Comparison of ENCODE assay signal across 19 mouse cellular contexts in the genomic region with DNA sequence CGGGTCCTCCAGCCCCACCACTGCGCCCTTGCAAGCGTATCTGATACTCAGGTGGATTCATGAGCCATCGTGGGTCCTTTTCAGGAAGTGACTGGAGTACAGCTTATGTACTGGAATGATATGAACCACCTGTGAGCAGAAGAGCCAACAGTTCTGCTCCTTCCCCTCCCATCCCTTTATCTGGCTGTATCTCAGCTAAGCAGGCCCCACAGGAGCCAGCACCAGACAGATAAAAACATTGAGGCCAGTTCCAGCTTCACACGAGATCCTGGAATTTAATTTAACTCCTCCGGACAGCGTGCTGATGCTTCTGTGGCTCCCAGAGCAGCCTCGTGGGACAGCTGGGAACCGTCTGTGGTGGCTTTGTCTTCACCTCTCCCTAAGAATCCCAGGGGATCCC. TPM values are rescaled to one million over a fixed set of nuclear protein-coding genes. Genes with fewer than 3 reads are reported as not detected.
DNase-seq lines count a peak whose midpoint lies in the region; ATAC-seq lines count a peak whose summit lies in the region.
"Had no signal": no experiment of that assay in that cellular context is flagged by ENCODE, and none has a peak within 500 bp of the region (broad histone marks: within the 10 kb centered on the region; RNA-seq: fewer than 3 reads in every experiment).

No protein-coding gene starts in this region.

- H3K27me3 ChIP-seq in liver, embryonic 13.5 days: 0 out of 2 replicates have a peak, but pooled peaks cover 4% of the 10 kb centered on the region
- no peaks in the 10 kb centered on the region for H3K27me3 ChIP-seq in stomach, embryonic 15.5 days (replicated peaks)
- H3K27me3 ChIP-seq: midbrain, embryonic 15.5 days had no signal

- H3K4me1 ChIP-seq in liver, embryonic 13.5 days (replicated peaks): peaks cover 23% of the 10 kb centered on the region
- H3K4me1 ChIP-seq in stomach, embryonic 15.5 days: peaks cover 3% of the 10 kb centered on the region
- H3K4me1 ChIP-seq: midbrain, embryonic 15.5 days had no signal

- no peaks in the 10 kb centered on the region for H3K9me3 ChIP-seq in liver, embryonic 13.5 days (replicated peaks)
- H3K9me3 ChIP-seq in stomach, embryonic 15.5 days: no peaks in the 10 kb centered on the region
- H3K9me3 ChIP-seq: embryonic facial prominence, embryonic 13.5 days; G1E; limb, embryonic 12.5 days; midbrain, embryonic 15.5 days had no signal

- H3K9ac ChIP-seq in liver, embryonic 13.5 days: peak overlapping the region; percentile 47
- H3K9ac ChIP-seq in stomach, embryonic 15.5 days: no peak overlapping the region
- H3K9ac ChIP-seq: embryonic facial prominence, embryonic 13.5 days; limb, embryonic 12.5 days; midbrain, embryonic 15.5 days had no signal

- 28% methylated on average over 9 of the region's 9 CpGs for WGBS in liver, embryonic 13.5 days (ENCODE audit: insufficient replicate concordance)
- WGBS in stomach, embryonic 15.5 days: 37% methylated on average over 9 of the region's 9 CpGs

- peak; percentile 79 for DNase-seq in heart, adult 11 months
- DNase-seq in heart, postnatal 14 days: no peak
- peak; percentile 41 for DNase-seq in liver, embryonic 13.5 days
- DNase-seq in left cerebral cortex, postnatal 36 days (ENCODE audit: low spot score in 2 of 2): no peak
- DNase-seq in cerebellum, postnatal 4 days (ENCODE audit: low spot score in 2 of 2): no peak
- no peak for DNase-seq in thymus, postnatal 0 days (ENCODE audit: low spot score)
- DNase-seq: adrenal gland, adult 2 months; cerebellum, adult 8-10 months; gastrocnemius, postnatal 14 days; kidney, postnatal 14 days; right cerebral cortex, adult 18-20 months; thymus, postnatal 14 days had no signal

- H3K36me3 ChIP-seq in liver, embryonic 13.5 days: no peaks in the 10 kb centered on the region
- no peaks in the 10 kb centered on the region for H3K36me3 ChIP-seq in stomach, embryonic 15.5 days
- H3K36me3 ChIP-seq: embryonic facial prominence, embryonic 13.5 days; G1E; limb, embryonic 12.5 days; midbrain, embryonic 15.5 days had no signal

- intact Hi-C loops in heart, postnatal 14 days (cut with DNase I): no loop called here
- intact Hi-C loops in left cerebral cortex, postnatal 36 days (cut with DNase I): no loop called here

- peak overlapping the region; percentile 50 for H3K4me2 ChIP-seq in liver, embryonic 13.5 days
- no peak overlapping the region for H3K4me2 ChIP-seq in stomach, embryonic 15.5 days
- H3K4me2 ChIP-seq: embryonic facial prominence, embryonic 13.5 days; limb, embryonic 12.5 days; midbrain, embryonic 15.5 days had no signal

- peak; percentile 66 for ATAC-seq in erythroblast, adult 5-6 weeks (replicated peaks; ENCODE audit: low FRiP score, poor library complexity, severe bottlenecking)
- peak; percentile 92 for ATAC-seq in liver, embryonic 13.5 days (ENCODE audit: low read depth)
- ATAC-seq in stomach, embryonic 15.5 days (ENCODE audit: insufficient read depth, low FRiP score, low read depth): peak; percentile 59
- ATAC-seq: CD4-positive, CD25-positive, alpha-beta regulatory T cell, adult 4 months had no signal

- H3K4me3 ChIP-seq in liver, embryonic 13.5 days (replicated peaks): no peak overlapping the region
- no peak overlapping the region for H3K4me3 ChIP-seq in stomach, embryonic 15.5 days (replicated peaks)
- H3K4me3 ChIP-seq: embryonic facial prominence, embryonic 13.5 days; limb, embryonic 12.5 days; midbrain, embryonic 15.5 days had no signal

- H3K27ac ChIP-seq in liver, embryonic 13.5 days: peak overlapping the region; percentile 83
- peak overlapping the region; percentile 59 for H3K27ac ChIP-seq in stomach, embryonic 15.5 days
- H3K27ac ChIP-seq: embryonic facial prominence, embryonic 13.5 days; limb, embryonic 12.5 days; midbrain, embryonic 15.5 days had no signal

RNA-seq across cellular contexts. Expression of gene Aldh1b1, which starts 53.1 kb away (rescaled TPM):
- total RNA-seq in heart, postnatal 14 days (2021): 10 to 100 TPM; 30.2 to 31.6 TPM
- total RNA-seq in erythroblast, adult 5-6 weeks (2015; ENCODE audit: low replicate concordance): 1.3 TPM in 2 replicates
- 1.6 and 2.2 TPM in 2 replicates for total RNA-seq in erythroblast, adult 5-6 weeks (2017; ENCODE audit: low replicate concordance)
- 44.1 and 50.6 TPM in 2 replicates for polyA plus RNA-seq in liver, embryonic 13.5 days (2015; fragmentation: Nextera tagmentation; extraction: Ambion mirVana)
- polyA plus RNA-seq in stomach, embryonic 15.5 days (2015; fragmentation: Nextera tagmentation; extraction: Ambion mirVana): 127 and 187 TPM in 2 replicates
- 1 to 10 TPM; 4.6 to 7.1 TPM for total RNA-seq in left cerebral cortex, postnatal 36 days (2021)
- polyA plus RNA-seq in thymus, postnatal 0 days (2015; fragmentation: Nextera tagmentation; extraction: Ambion mirVana): 20.1 and 21.3 TPM in 2 replicates
- polyA plus RNA-seq: G1E had no signal

Comparison
In these comparisons a context has a peak if more than half of its experiments do, and no peak if none do; other contexts are left out.
1. DNase-seq: peak in heart, adult 11 months (single experiment) and liver, embryonic 13.5 days (single experiment); none in heart, postnatal 14 days (0 of 2), left cerebral cortex, postnatal 36 days (0 of 2), cerebellum, postnatal 4 days (0 of 2) and thymus, postnatal 0 days (single experiment).
2. Peak in every context shown above with its lines, with median percentiles within 50 percentile points of each other: ATAC-seq.